Mouse (Mus musculus) heart, embryonic 15.5 days (tissue): Measurements from ENCODE around the gene Kif6. TPM values are rescaled to one million over a fixed set of nuclear protein-coding genes. Genes with fewer than 3 reads are reported as not detected.
A peak's percentile ranks its signal among the peaks of the same experiment; 100 is the strongest.

Source experiments
- ATAC-seq: fragments of 200-750 bp; cut with Nextera tagmentation; replicated peaks from 2 replicates; pipeline ENCODE4 v1.8.0; 2017; ENCODE audit warnings: low read depth, moderate TSS enrichment; ENCODE audit not compliant: insufficient number of reproducible peaks, insufficient read depth, low FRiP score
- H3K27ac ChIP-seq: fragments of 300-500 bp; sonication (generic); 2 replicates; pipeline ENCODE4 v1.5.1; 2015; ENCODE audit warnings: mild to moderate bottlenecking, inconsistent platforms
- H3K27me3 ChIP-seq: fragments of 300-500 bp; sonication (generic); 2 replicates; pipeline ENCODE4 v1.6.1; 2015; ENCODE audit warnings: inconsistent platforms
- H3K36me3 ChIP-seq: fragments of 300-500 bp; sonication (generic); 2 replicates; pipeline ENCODE4 v1.6.1; 2015; ENCODE audit warnings: mild to moderate bottlenecking, inconsistent platforms
- H3K4me1 ChIP-seq: fragments of 300-500 bp; sonication (generic); replicated peaks from 2 replicates; pipeline ENCODE4 v1.6.1; 2015; ENCODE audit warnings: inconsistent platforms
- H3K4me2 ChIP-seq: fragments of 300-500 bp; sonication (generic); 2 replicates; pipeline ENCODE4 v1.6.1; 2015; ENCODE audit warnings: inconsistent platforms, mild to moderate bottlenecking, moderate library complexity
- H3K4me3 ChIP-seq: fragments of 300-500 bp; sonication (generic); 2 replicates; pipeline ENCODE4 v1.5.1; 2015; ENCODE audit warnings: mild to moderate bottlenecking, inconsistent platforms
- H3K9ac ChIP-seq: fragments of 300-500 bp; sonication (generic); 2 replicates; pipeline ENCODE4 v1.6.1; 2015; ENCODE audit warnings: mild to moderate bottlenecking, inconsistent platforms
- H3K9me3 ChIP-seq: fragments of 300-500 bp; sonication (generic); replicated peaks from 2 replicates; pipeline ENCODE4 v1.6.1; 2016; ENCODE audit warnings: inconsistent platforms
- WGBS: fragments of 180-500 bp; shearing (Covaris S2); methylation state at CpG from one replicate; pipeline ENCODE4 v1.1.7; 2015; ENCODE audit warnings: mixed read lengths; 5-methylcytosine and 5-hydroxymethylcytosine counted together
- polyA plus RNA-seq: library from polyadenylated mRNA; unstranded; fragments of >200 nt; fragmentation: Nextera tagmentation; extraction: Ambion mirVana; gene quantifications from 2 replicates; pipeline ENCODE4 v1.2.1, GENCODE M21; 2015

Gene Kif6
- polyA plus RNA-seq, 1 experiment from 2014 or later: 1.9 TPM

- H3K9me3 ChIP-seq: no peaks in the 10 kb centered on the region
- ATAC-seq: no peak
- H3K9ac ChIP-seq: no peak overlapping the region
- H3K4me2 ChIP-seq: no peak overlapping the region
- WGBS: 70% methylated on average over 8 of the region's 8 CpGs
- no peaks in the 10 kb centered on the region for H3K36me3 ChIP-seq
- H3K27me3 ChIP-seq: no peaks in the 10 kb centered on the region
- no peak overlapping the region for H3K27ac ChIP-seq
- no peak overlapping the region for H3K4me3 ChIP-seq
- peaks cover 4% of the 10 kb centered on the region for H3K4me1 ChIP-seq
These were observed 146.9 kb downstream of the Kif6 start for GRCm38 (mm10) chr17:49761838-49762237.

GRCm38 (mm10) chr17:49764963-49765362 lies 150.0 kb downstream of the Kif6 start:
- Histone ChIP-seq H3K9ac (no peak overlapping the region), H3K4me1 (no peaks in the 10 kb centered on the region), H3K9me3 (no peaks in the 10 kb centered on the region), H3K36me3 (no peaks in the 10 kb centered on the region), H3K27me3 (no peaks in the 10 kb centered on the region), H3K4me2 (no peak overlapping the region), H3K4me3 (no peak overlapping the region), H3K27ac (no peak overlapping the region)
- WGBS: 54% methylated on average over 6 of the region's 6 CpGs
- ATAC-seq: no peak

- 58% methylated on average over 10 of the region's 10 CpGs for WGBS
- Histone ChIP-seq H3K36me3 (no peaks in the 10 kb centered on the region), H3K27ac (no peak overlapping the region), H3K9ac (no peak overlapping the region), H3K4me3 (no peak overlapping the region), H3K27me3 (no peaks in the 10 kb centered on the region), H3K4me2 (no peak overlapping the region), H3K9me3 (no peaks in the 10 kb centered on the region), H3K4me1 (peaks cover 4% of the 10 kb centered on the region; the same call in 1 of the 2 replicates)
- no peak for ATAC-seq
These were observed 152.9 kb downstream of the Kif6 start for GRCm38 (mm10) chr17:49767717-49768370.

GRCm38 (mm10) chr17:49771703-49772315 lies 156.9 kb downstream of the Kif6 start:
- Histone ChIP-seq H3K36me3 (no peaks in the 10 kb centered on the region), H3K4me2 (no peak overlapping the region), H3K27me3 (no peaks in the 10 kb centered on the region), H3K27ac (no peak overlapping the region), H3K4me1 (peaks cover 4% of the 10 kb centered on the region; the same call in 1 of the 2 replicates), H3K9ac (no peak overlapping the region), H3K9me3 (no peaks in the 10 kb centered on the region), H3K4me3 (no peak overlapping the region)
- peak; percentile 31; the same call in 1 of the 2 replicates for ATAC-seq
- 26% methylated on average over 10 of the region's 10 CpGs for WGBS

- Histone ChIP-seq H3K4me3 (no peak overlapping the region), H3K36me3 (no peaks in the 10 kb centered on the region), H3K27ac (no peak overlapping the region), H3K4me2 (no peak overlapping the region), H3K9ac (no peak overlapping the region), H3K4me1 (no peaks in the 10 kb centered on the region), H3K27me3 (no peaks in the 10 kb centered on the region), H3K9me3 (no peaks in the 10 kb centered on the region)
- ATAC-seq: no peak
- 56% methylated on average over 13 of the region's 13 CpGs for WGBS
These were observed 162.3 kb downstream of the Kif6 start for GRCm38 (mm10) chr17:49777115-49777839.

- no peak overlapping the region for H3K4me2 ChIP-seq
- no peaks in the 10 kb centered on the region for H3K27me3 ChIP-seq
- H3K9ac ChIP-seq: no peak overlapping the region
- H3K36me3 ChIP-seq: no peaks in the 10 kb centered on the region
- no peaks in the 10 kb centered on the region for H3K4me1 ChIP-seq
- H3K4me3 ChIP-seq: no peak overlapping the region
- no peak overlapping the region for H3K27ac ChIP-seq
- WGBS: 84% methylated on average over 4 of the region's 4 CpGs
- ATAC-seq: no peak
- H3K9me3 ChIP-seq: no peaks in the 10 kb centered on the region
These were observed 164.1 kb downstream of the Kif6 start for GRCm38 (mm10) chr17:49779066-49779465.

- H3K9ac ChIP-seq: no peak overlapping the region
- 60% methylated on average over 3 of the region's 3 CpGs for WGBS
- H3K4me1 ChIP-seq: no peaks in the 10 kb centered on the region
- no peaks in the 10 kb centered on the region for H3K36me3 ChIP-seq
- H3K4me3 ChIP-seq: no peak overlapping the region
- no peak overlapping the region for H3K4me2 ChIP-seq
- H3K9me3 ChIP-seq: no peaks in the 10 kb centered on the region
- no peak for ATAC-seq
- no peak overlapping the region for H3K27ac ChIP-seq
- no peaks in the 10 kb centered on the region for H3K27me3 ChIP-seq
These were observed 164.6 kb downstream of the Kif6 start for GRCm38 (mm10) chr17:49779576-49779975.

- Histone ChIP-seq H3K9me3 (no peaks in the 10 kb centered on the region), H3K4me2 (no peak overlapping the region), H3K27ac (no peak overlapping the region), H3K4me1 (no peaks in the 10 kb centered on the region), H3K4me3 (no peak overlapping the region), H3K27me3 (no peaks in the 10 kb centered on the region), H3K36me3 (no peaks in the 10 kb centered on the region), H3K9ac (no peak overlapping the region)
- no peak for ATAC-seq
- WGBS: 78% methylated on average over 5 of the region's 5 CpGs
These were observed 170.9 kb downstream of the Kif6 start for GRCm38 (mm10) chr17:49785851-49786250.

GRCm38 (mm10) chr17:49787351-49787750 lies 172.4 kb downstream of the Kif6 start:
- Histone ChIP-seq H3K4me1 (no peaks in the 10 kb centered on the region), H3K4me3 (no peak overlapping the region), H3K27ac (no peak overlapping the region), H3K9ac (no peak overlapping the region), H3K36me3 (no peaks in the 10 kb centered on the region), H3K27me3 (no peaks in the 10 kb centered on the region), H3K9me3 (no peaks in the 10 kb centered on the region), H3K4me2 (no peak overlapping the region)
- WGBS: 73% methylated on average over 9 of the region's 9 CpGs
- ATAC-seq: no peak

- H3K9ac ChIP-seq: no peak overlapping the region
- H3K36me3 ChIP-seq: no peaks in the 10 kb centered on the region
- no peak overlapping the region for H3K4me2 ChIP-seq
- no peaks in the 10 kb centered on the region for H3K4me1 ChIP-seq
- WGBS: 57% methylated on average over 7 of the region's 7 CpGs
- H3K27ac ChIP-seq: no peak overlapping the region
- no peak overlapping the region for H3K4me3 ChIP-seq
- no peaks in the 10 kb centered on the region for H3K27me3 ChIP-seq
- H3K9me3 ChIP-seq: no peaks in the 10 kb centered on the region
- no peak for ATAC-seq
These were observed 173.4 kb downstream of the Kif6 start for GRCm38 (mm10) chr17:49788187-49788974.

GRCm38 (mm10) chr17:49791546-49791945 lies 176.6 kb downstream of the Kif6 start:
- Histone ChIP-seq H3K9ac (no peak overlapping the region), H3K36me3 (no peaks in the 10 kb centered on the region), H3K4me3 (no peak overlapping the region), H3K27ac (no peak overlapping the region), H3K27me3 (no peaks in the 10 kb centered on the region), H3K4me2 (no peak overlapping the region), H3K4me1 (no peaks in the 10 kb centered on the region), H3K9me3 (no peaks in the 10 kb centered on the region)
- no peak for ATAC-seq
- WGBS: 90% methylated on average over 5 of the region's 5 CpGs
